Mouse (Mus musculus) G1E (cell line): ENCODE data around the gene Rflnb.

Experiments used
- CTCF ChIP-seq: IDR thresholded peaks from 2 replicates; pipeline ENCODE4 v1.5.1; 2012; ENCODE audit warnings: low read depth, low read length, inconsistent platforms, mixed read lengths
- TAL1 ChIP-seq: conservative IDR thresholded peaks from 2 replicates; pipeline ENCODE4 v1.6.1; 2012; ENCODE audit warnings: low read depth, low read length, inconsistent platforms, mixed read lengths

GRCm38 (mm10) chr11:76044468-76044867 lies 16.9 kb upstream of the Rflnb start:
- TF ChIP-seq CTCF, result no peak
- no peak for TF ChIP-seq TAL1
